Mouse (Mus musculus) R1 (cell line): ENCODE results near the gene Arl6ip6.
A peak's percentile ranks its signal among the peaks of the same experiment; 100 is the strongest.

Experiments
- DNase-seq: peaks from one replicate; pipeline ENCODE4 v3.0.0-alpha.2; 2018; ENCODE audit warnings: low read depth, low spot score

The Arl6ip6 gene

GRCm38 (mm10) chr2:53191523-53192220, at the start of gene Arl6ip6:
Arl6ip6 (plus strand) TSS chr2:53191726.
- DNase-seq, result peak; percentile 95

- DNase-seq, result peak; percentile 46
Measured at GRCm38 (mm10) chr2:53146852-53147251, 44.7 kb upstream of the Arl6ip6 start.

DNA sequence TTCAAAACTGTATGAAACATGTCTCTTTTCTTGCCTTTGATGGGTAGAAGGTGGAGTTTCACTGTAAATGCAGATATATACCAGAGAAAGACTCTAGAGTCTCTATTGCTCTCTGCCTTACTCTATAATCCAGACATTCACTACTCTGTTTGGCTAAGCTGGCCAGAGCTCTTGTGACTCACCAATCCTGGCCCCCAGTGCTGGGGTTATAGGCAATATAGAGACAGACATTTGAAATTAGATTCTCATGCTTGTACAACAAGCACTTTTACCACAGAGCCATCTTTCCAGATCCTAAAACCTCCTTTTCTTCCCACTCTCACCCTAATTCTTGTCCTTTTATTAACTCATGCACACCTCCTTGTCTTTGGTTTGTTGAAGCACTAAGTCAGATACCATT, 17.6 kb upstream of the Arl6ip6 start:
- no peak for DNase-seq

DNA sequence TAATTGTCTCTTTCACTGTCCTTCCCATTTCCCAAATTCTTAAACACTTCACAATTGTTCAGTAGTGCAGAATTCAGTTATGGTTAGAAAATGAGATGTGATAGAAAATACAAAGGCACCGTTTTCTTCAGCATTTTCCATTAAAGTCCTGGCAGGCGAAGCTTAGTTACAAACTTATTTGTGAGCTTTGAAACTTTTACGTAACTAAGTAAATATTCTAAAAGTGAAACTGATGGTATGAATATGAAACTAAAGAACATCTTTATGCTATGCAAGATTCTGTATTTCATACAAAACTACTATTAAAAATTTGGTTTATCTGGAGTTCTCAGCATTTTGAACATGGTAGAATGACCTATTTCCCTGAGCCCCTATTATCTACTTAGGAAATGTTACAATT, 12.6 kb upstream of the Arl6ip6 start:
- no peak for DNase-seq

GRCm38 (mm10) chr2:53179876-53180275, 11.7 kb upstream of the Arl6ip6 start:
- DNase-seq, result no peak

GRCm38 (mm10) chr2:53189811-53190210, 1.7 kb upstream of the Arl6ip6 start:
- peak; percentile 69 for DNase-seq

- DNase-seq, result peak; percentile 99
Measured at GRCm38 (mm10) chr2:53190684-53191511, 628 bp upstream of the Arl6ip6 start, which contains the start of gene Prpf40a. Prpf40a (minus strand) TSS chr2:53191284.

DNA sequence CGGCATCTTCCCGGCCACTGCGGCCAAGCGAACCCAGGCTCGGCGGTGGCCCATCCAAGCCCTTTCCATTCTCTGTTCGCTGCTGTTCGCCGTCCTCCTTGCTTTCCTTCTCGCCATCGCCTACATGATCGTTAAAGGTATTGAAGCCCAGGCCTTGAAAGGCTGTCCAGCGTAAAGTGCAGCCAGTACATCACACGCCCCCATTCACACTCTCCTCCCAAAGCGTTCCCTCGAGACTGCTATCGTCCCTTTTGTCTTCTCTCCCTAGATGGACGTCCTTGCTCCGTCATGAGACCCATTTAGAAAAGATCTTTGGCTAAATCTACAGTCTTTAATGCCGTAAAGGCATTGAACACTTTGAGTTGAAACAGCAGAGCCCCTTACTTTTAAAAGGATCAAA, 860 bp downstream of the Arl6ip6 start:
- DNase-seq, result peak; percentile 75

DNA sequence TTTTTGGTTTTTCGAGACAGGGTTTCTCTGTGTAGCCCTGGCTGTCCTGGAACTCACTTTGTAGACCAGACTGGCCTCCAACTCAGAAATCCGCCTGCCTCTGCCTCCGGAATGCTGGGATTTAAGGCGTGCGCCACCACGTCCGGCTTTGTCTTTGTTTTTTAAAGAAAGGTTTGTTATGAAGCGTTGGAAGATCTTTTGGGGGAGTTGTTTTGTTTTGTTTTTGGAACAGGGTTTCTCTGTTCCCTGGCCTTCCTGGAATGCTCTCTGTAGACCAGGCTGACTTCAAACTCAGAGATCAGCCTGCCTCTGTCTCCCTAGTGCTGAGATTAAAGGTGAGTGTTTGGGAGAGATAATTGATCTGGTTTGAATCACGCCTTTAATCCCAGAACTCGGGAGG, 4.9 kb downstream of the Arl6ip6 start:
- DNase-seq, result peak; percentile 93

DNA sequence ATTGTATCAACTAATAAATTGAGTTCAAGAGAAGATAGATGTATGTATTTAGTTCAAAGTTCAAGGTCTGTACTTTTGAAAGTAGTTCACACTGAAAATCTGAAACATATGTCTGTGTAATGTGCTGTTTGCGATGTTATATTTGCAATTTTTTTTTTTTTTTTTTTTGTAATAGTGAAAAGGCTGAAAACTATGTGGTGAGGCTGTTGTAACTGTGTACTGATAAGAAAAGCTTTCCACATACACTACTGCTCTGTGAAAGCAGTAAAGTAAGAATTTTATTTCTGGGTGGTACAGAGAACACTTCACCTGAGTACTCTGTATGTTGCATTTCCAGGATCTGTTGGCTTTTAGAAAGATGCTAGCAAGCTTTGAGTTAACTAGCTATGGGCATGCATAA, 7.7 kb downstream of the Arl6ip6 start:
- no peak for DNase-seq

GRCm38 (mm10) chr2:53200164-53200885, 8.8 kb downstream of the Arl6ip6 start:
- DNase-seq, result no peak

DNA sequence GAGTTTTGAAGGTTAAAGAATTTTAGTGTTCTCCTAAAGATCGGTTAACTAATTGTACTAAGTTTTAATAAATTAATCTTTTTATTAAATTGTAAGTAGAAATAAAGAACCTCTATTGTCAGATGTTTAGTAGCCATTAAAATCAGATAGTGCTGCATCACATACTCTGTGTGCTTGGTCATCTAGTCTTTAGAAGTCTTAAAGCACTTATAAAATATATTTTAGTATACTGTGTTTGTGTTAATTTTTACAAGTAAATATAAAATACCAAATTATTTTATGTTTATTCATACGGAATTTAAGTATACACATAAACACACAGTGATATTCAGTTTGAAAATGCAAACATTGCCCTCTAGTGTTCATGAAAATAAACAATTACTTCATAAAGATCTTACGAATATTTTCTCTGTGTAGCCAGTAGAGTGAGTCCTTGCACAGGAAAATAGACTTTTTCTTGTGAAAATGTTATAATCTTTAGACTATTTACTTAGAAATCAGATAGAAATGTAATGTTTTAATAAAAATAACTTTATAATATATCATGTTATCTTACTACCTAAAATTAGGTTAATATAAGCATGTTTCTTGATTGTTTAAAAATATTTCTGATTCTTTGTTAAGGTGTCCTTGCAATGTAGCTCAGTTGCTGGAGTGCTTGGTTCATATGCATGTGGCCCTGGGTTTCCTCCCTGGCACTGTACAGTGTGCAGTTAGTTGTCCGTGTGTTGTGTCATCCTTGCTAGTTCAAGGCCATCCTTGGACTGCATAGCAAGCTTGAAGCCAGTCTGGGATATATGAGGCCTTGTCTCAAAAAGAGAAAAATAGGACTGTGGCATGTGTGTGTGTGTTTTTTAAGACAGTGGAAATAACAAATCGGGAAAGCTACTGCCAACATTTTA, 13.1 kb downstream of the Arl6ip6 start:
- DNase-seq, result no peak

- no peak for DNase-seq
Measured at GRCm38 (mm10) chr2:53206749-53207148, 15.2 kb downstream of the Arl6ip6 start.

DNA sequence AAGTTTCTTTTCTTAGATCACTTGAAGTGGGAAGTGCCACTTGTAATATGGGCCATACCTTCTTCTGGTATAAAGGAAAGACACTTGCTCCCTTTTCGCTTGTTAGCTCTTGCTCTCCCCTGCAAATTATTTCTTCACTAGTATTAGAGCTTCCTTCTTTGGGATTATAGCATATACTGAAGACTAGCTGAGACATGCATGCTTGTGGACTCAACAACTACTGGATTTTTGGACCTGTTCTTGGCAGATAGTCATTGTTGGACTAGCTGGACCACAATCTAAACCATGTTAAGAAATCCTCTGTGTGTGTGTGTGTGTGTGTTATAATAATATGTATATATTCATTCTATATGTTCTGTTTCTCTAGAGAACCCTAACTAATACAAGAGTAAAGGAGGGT, 22.0 kb downstream of the Arl6ip6 start:
- no peak for DNase-seq

GRCm38 (mm10) chr2:53222242-53222641, 30.7 kb downstream of the Arl6ip6 start:
- DNase-seq, result no peak

- no peak for DNase-seq
Measured at GRCm38 (mm10) chr2:53256982-53257381, 65.5 kb downstream of the Arl6ip6 start.
